Mouse (Mus musculus): ENCODE measurements around the gene Sap30bp. TPM values are rescaled to one million over a fixed set of nuclear protein-coding genes. Genes with fewer than 3 reads are reported as not detected.

Gene Sap30bp
- polyA plus RNA-seq, 1 experiment from 2014 or later = 53.8 TPM

- ATAC-seq = no peak
- WGBS = 93% methylated on average over 11 of the region's 11 CpGs
- Histone ChIP-seq H3K36me3 (peaks cover 4% of the 10 kb centered on the region; the same call in 1 of the 2 replicates), H3K9me3 (no peaks in the 10 kb centered on the region), H3K4me3 (replicated peaks) (no peak overlapping the region), H3K27me3 (0 out of 2 replicates have a peak, but pooled peaks cover 6% of the 10 kb centered on the region), H3K4me2 (replicated peaks) (no peak overlapping the region), H3K27ac (no peak overlapping the region), H3K9ac (replicated peaks) (no peak overlapping the region), H3K4me1 (replicated peaks) (peaks cover 29% of the 10 kb centered on the region)
These were observed 75.3 kb downstream of the Sap30bp start for GRCm38 (mm10) chr11:116008411-116008810.

DNA sequence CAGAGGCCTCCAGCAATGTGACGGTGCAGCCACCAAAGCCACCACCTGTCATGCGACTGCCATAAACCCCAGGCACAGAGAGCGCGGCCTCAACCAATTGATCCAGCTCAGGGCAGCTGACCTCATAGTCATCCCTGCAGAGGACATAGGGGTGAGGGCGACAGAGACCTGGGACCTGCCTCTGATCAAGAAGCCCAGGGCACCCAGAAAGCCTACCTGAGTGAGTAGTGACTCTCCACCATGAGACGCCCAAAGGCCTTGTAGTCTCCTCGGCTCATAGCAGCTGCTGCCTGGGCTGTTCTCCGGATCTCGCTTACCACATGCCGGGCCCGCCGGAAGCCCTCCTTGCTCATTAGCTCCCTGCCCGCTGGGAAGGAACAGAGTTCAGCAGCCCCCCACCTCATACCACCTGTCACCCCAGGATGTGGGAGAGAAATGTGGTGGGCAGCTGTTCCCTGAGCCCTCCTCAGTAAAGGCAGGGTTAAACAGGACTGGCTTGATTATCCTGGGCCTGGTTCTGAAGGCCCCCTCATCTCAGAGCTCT lies 75.8 kb downstream of the Sap30bp start:
- peaks cover 4% of the 10 kb centered on the region; the same call in 1 of the 2 replicates for H3K36me3 ChIP-seq
- H3K9ac ChIP-seq (replicated peaks) = no peak overlapping the region
- H3K4me1 ChIP-seq (replicated peaks) = peaks cover 29% of the 10 kb centered on the region
- no peak for ATAC-seq
- 0 out of 2 replicates have a peak, but pooled peaks cover 6% of the 10 kb centered on the region for H3K27me3 ChIP-seq
- no peaks in the 10 kb centered on the region for H3K9me3 ChIP-seq
- no peak overlapping the region for H3K4me3 ChIP-seq (replicated peaks)
- no peak overlapping the region for H3K27ac ChIP-seq
- H3K4me2 ChIP-seq (replicated peaks) = no peak overlapping the region
- 86% methylated on average over 13 of the region's 13 CpGs for WGBS

DNA sequence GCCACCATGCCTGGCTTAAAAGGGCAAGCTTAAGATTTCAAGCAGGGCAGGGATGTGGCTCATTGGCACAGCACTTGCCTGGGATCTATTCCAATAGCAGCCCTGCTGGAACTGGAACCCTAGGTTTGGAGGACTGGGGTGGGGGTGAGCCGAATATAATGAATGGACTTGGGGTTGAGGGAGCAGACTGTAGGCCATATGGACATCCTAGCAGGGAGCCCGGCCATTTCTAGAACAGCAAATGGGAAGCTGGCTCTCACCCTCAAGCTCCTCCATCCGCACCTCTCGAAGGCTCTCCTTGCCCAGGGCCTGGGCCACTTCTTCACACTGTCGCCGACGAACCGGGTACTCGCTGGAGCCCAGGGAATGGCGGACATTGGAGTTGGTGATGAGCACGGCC lies 76.6 kb downstream of the Sap30bp start:
- no peak for ATAC-seq
- Histone ChIP-seq H3K27ac (no peak overlapping the region; the same call in 1 of the 2 replicates), H3K27me3 (0 out of 2 replicates have a peak, but pooled peaks cover 6% of the 10 kb centered on the region), H3K36me3 (peaks cover 4% of the 10 kb centered on the region; the same call in 1 of the 2 replicates), H3K9me3 (no peaks in the 10 kb centered on the region), H3K4me2 (replicated peaks) (no peak overlapping the region), H3K4me1 (replicated peaks) (peaks cover 28% of the 10 kb centered on the region), H3K9ac (replicated peaks) (no peak overlapping the region), H3K4me3 (replicated peaks) (no peak overlapping the region)
- 96% methylated on average over 11 of the region's 11 CpGs for WGBS

DNA sequence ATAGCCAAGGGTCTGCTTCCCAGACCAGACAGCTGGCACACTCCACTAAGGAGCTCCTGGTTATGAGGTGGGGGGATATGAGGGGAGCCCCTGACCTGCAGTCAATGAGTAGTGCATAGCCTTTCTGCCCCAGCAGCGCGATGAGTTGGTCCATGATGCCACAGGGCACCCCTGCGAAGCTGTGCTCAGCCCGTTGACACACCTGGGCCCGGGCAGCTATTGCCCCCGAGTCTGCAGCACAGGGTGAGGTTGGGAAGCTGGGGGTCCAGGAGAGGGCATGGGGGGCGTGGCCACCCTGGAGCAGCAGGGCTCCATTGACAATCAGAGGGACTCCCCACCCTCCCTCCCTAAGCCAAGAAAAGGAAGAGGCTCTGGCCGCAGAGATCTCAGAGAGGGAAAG lies 77.1 kb downstream of the Sap30bp start:
- Histone ChIP-seq H3K9me3 (no peaks in the 10 kb centered on the region), H3K36me3 (peaks cover 4% of the 10 kb centered on the region; the same call in 1 of the 2 replicates), H3K27me3 (0 out of 2 replicates have a peak, but pooled peaks cover 6% of the 10 kb centered on the region), H3K27ac (no peak overlapping the region), H3K9ac (replicated peaks) (no peak overlapping the region), H3K4me2 (replicated peaks) (no peak overlapping the region), H3K4me3 (replicated peaks) (no peak overlapping the region), H3K4me1 (replicated peaks) (peaks cover 28% of the 10 kb centered on the region)
- ATAC-seq = no peak
- WGBS = 94% methylated on average over 8 of the region's 8 CpGs

DNA sequence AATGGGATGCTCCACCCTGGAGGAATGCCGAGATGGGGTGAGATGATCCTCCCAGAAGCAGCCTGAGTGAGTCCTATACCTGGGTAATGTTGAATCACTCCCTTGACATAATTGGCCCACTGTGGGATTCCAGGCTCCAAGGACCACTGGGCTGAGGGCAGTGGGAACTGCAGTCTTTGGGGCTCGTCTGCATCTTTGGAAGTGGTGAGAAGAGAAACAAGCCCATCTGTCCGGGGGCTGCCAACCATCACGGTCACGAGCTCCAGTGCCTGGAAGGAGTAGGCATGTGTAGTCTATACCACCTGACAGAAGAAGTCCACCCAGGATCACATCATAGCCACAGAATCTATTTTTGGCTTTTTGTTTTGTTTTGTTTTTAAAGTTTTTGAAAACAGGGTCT lies 77.9 kb downstream of the Sap30bp start:
- 80% methylated on average over 5 of the region's 5 CpGs for WGBS
- Histone ChIP-seq H3K4me2 (replicated peaks) (no peak overlapping the region), H3K36me3 (peaks cover 4% of the 10 kb centered on the region; the same call in 1 of the 2 replicates), H3K27ac (no peak overlapping the region), H3K4me1 (replicated peaks) (peaks cover 25% of the 10 kb centered on the region), H3K9me3 (no peaks in the 10 kb centered on the region), H3K9ac (replicated peaks) (no peak overlapping the region), H3K4me3 (replicated peaks) (no peak overlapping the region), H3K27me3 (no peaks in the 10 kb centered on the region)
- no peak for ATAC-seq

DNA sequence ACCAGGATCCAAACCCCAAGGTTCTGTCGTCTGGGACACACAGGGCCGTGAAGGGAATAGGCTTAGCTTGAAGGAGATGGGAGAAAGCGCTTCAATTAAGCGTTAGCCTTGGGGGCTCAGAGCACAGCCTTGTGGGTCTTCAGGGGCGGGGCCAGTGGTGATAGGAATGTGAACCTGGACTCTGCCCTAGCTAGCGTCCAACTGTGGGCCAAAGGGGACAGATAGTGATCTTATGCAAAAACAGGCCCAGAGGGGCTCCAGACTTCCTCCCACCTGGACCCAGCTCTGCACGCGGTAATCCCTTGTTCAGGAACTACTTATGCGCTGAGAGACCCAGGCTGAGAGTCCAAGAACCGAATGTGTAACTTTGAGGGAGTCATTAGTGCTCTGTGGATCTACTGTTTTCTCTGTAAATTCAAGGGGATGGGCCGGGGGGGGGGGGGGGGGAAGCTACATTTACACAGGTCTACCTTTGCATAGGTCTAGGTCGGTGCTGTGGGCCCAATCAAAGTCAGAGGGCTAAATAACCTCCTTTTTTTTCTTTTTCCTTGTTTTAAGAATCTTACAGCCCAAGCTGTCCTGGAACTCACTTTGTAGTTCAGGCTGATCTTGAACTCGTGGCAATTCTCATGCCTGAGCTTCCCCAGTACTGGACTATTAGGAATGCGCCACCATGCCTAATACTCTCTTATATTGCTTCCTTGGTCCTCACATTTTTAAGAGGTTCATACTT lies 78.6 kb downstream of the Sap30bp start:
- Histone ChIP-seq H3K36me3 (peaks cover 4% of the 10 kb centered on the region; the same call in 1 of the 2 replicates), H3K9me3 (no peaks in the 10 kb centered on the region), H3K4me3 (replicated peaks) (peak overlapping the region; percentile 58), H3K9ac (replicated peaks) (peak overlapping the region; percentile 80), H3K27me3 (no peaks in the 10 kb centered on the region), H3K27ac (no peak overlapping the region), H3K4me1 (replicated peaks) (peaks cover 25% of the 10 kb centered on the region), H3K4me2 (replicated peaks) (peak overlapping the region; percentile 86)
- 21% methylated on average over 14 of the region's 14 CpGs for WGBS
- no peak for ATAC-seq

GRCm38 (mm10) chr11:116012262-116012947 lies 79.3 kb downstream of the Sap30bp start, which contains the start of gene Galk1:
Gene Galk1, minus strand, starts transcription at chr11:116012719.
- Histone ChIP-seq H3K36me3 (peaks cover 4% of the 10 kb centered on the region; the same call in 1 of the 2 replicates), H3K9me3 (no peaks in the 10 kb centered on the region), H3K4me3 (replicated peaks) (peak within 1 kb of the TSS; percentile 58), H3K4me1 (replicated peaks) (peaks cover 25% of the 10 kb centered on the region), H3K27ac (peak within 1 kb of the TSS; percentile 57; the same call in 1 of the 2 replicates), H3K9ac (replicated peaks) (peak within 1 kb of the TSS; percentile 80), H3K4me2 (replicated peaks) (peak within 1 kb of the TSS; percentile 86), H3K27me3 (no peaks in the 10 kb centered on the region)
- ATAC-seq = peak; percentile 82
- under 1% methylated on average over 55 of the region's 55 CpGs for WGBS

DNA sequence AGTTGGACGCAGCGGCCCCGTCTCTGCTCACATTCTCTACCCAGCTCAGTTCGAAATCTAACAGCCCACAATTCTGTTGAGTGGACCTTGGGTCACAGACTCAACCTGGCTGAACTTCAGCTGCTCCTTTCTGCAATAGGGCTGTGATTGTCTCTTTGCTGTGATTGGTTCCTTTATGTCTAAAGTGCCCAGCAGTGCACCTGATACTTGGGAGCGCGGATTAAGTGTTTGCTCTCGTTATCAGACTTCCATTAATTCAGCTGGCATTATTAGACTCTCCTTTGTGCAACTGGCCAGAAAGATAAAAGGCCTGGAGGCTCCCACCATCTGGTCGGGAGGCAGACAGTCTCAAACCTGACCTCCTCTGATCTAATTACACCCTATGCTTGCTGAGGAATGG lies 81.7 kb downstream of the Sap30bp start:
- 55% methylated on average over 8 of the region's 8 CpGs for WGBS
- no peak overlapping the region for H3K27ac ChIP-seq
- no peak overlapping the region for H3K4me3 ChIP-seq (replicated peaks)
- no peaks in the 10 kb centered on the region for H3K27me3 ChIP-seq
- no peak for ATAC-seq
- peaks cover 25% of the 10 kb centered on the region for H3K4me1 ChIP-seq (replicated peaks)
- no peak overlapping the region for H3K9ac ChIP-seq (replicated peaks)
- H3K36me3 ChIP-seq = no peaks in the 10 kb centered on the region
- no peak overlapping the region for H3K4me2 ChIP-seq (replicated peaks)
- no peaks in the 10 kb centered on the region for H3K9me3 ChIP-seq

Other genes starting within 250 kb of the Sap30bp start
- 165 and 176 TPM in 2 replicates for gene Grb2, start 224.7 kb upstream of the Sap30bp start, polyA plus RNA-seq (2015; fragmentation: Nextera tagmentation; extraction: Ambion mirVana)
- 29.9 and 31.0 TPM in 2 replicates for gene Tmem94, start 167.8 kb upstream of the Sap30bp start, polyA plus RNA-seq (2015; fragmentation: Nextera tagmentation; extraction: Ambion mirVana)
- 10.3 and 12.3 TPM in 2 replicates for gene Caskin2, start 119.6 kb upstream of the Sap30bp start, polyA plus RNA-seq (2015; fragmentation: Nextera tagmentation; extraction: Ambion mirVana)
- gene Tsen54, start 118.6 kb upstream of the Sap30bp start, polyA plus RNA-seq (2015; fragmentation: Nextera tagmentation; extraction: Ambion mirVana) = 24.8 and 25.8 TPM in 2 replicates
- 0.66 and 0.76 TPM in 2 replicates for gene Llgl2, start 109.2 kb upstream of the Sap30bp start, polyA plus RNA-seq (2015; fragmentation: Nextera tagmentation; extraction: Ambion mirVana)
- 0.08 and 0.27 TPM in 2 replicates for gene Myo15b, start 74.9 kb upstream of the Sap30bp start, polyA plus RNA-seq (2015; fragmentation: Nextera tagmentation; extraction: Ambion mirVana)
- gene Smim5, start 33.3 kb upstream of the Sap30bp start, polyA plus RNA-seq (2015; fragmentation: Nextera tagmentation; extraction: Ambion mirVana) = 0.97 and 1.4 TPM in 2 replicates
- gene Smim6, start 21.3 kb upstream of the Sap30bp start, polyA plus RNA-seq (2015; fragmentation: Nextera tagmentation; extraction: Ambion mirVana) = 0.84 and 0.93 TPM in 2 replicates
- 28.3 and 29.2 TPM in 2 replicates for gene Recql5, start 195 bp downstream of the Sap30bp start, polyA plus RNA-seq (2015; fragmentation: Nextera tagmentation; extraction: Ambion mirVana)
- gene Itgb4, start 41.4 kb downstream of the Sap30bp start, polyA plus RNA-seq (2015; fragmentation: Nextera tagmentation; extraction: Ambion mirVana) = 0.15 and 0.43 TPM in 2 replicates
- 49.2 and 58.9 TPM in 2 replicates for gene Galk1, start 79.4 kb downstream of the Sap30bp start, polyA plus RNA-seq (2015; fragmentation: Nextera tagmentation; extraction: Ambion mirVana)
- 2,611 and 2,977 TPM in 2 replicates for gene H3f3b, start 94.7 kb downstream of the Sap30bp start, polyA plus RNA-seq (2015; fragmentation: Nextera tagmentation; extraction: Ambion mirVana)
- 41.1 and 43.7 TPM in 2 replicates for gene Unk, start 97.0 kb downstream of the Sap30bp start, polyA plus RNA-seq (2015; fragmentation: Nextera tagmentation; extraction: Ambion mirVana)
- 1.2 TPM in 2 replicates for gene Unc13d, start 144.7 kb downstream of the Sap30bp start, polyA plus RNA-seq (2015; fragmentation: Nextera tagmentation; extraction: Ambion mirVana)
- gene Wbp2, start 153.7 kb downstream of the Sap30bp start, polyA plus RNA-seq (2015; fragmentation: Nextera tagmentation; extraction: Ambion mirVana) = 128 and 132 TPM in 2 replicates
- 2.0 and 3.4 TPM in 2 replicates for gene Trim47, start 193.9 kb downstream of the Sap30bp start, polyA plus RNA-seq (2015; fragmentation: Nextera tagmentation; extraction: Ambion mirVana)
- 1.3 and 1.8 TPM in 2 replicates for gene Trim65, start 197.8 kb downstream of the Sap30bp start, polyA plus RNA-seq (2015; fragmentation: Nextera tagmentation; extraction: Ambion mirVana)
- 76.2 and 78.3 TPM in 2 replicates for gene Mrpl38, start 205.6 kb downstream of the Sap30bp start, polyA plus RNA-seq (2015; fragmentation: Nextera tagmentation; extraction: Ambion mirVana)
- 69.1 and 76.5 TPM in 2 replicates for gene Fbf1, start 234.9 kb downstream of the Sap30bp start, polyA plus RNA-seq (2015; fragmentation: Nextera tagmentation; extraction: Ambion mirVana)